Mouse (Mus musculus): ENCODE results near the gene Foxp1. TPM values are rescaled to one million over a fixed set of nuclear protein-coding genes. Genes with fewer than 3 reads are reported as not detected.

The Foxp1 gene
- polyA plus RNA-seq, 1 experiment from 2014 or later: 77.5 TPM

DNA sequence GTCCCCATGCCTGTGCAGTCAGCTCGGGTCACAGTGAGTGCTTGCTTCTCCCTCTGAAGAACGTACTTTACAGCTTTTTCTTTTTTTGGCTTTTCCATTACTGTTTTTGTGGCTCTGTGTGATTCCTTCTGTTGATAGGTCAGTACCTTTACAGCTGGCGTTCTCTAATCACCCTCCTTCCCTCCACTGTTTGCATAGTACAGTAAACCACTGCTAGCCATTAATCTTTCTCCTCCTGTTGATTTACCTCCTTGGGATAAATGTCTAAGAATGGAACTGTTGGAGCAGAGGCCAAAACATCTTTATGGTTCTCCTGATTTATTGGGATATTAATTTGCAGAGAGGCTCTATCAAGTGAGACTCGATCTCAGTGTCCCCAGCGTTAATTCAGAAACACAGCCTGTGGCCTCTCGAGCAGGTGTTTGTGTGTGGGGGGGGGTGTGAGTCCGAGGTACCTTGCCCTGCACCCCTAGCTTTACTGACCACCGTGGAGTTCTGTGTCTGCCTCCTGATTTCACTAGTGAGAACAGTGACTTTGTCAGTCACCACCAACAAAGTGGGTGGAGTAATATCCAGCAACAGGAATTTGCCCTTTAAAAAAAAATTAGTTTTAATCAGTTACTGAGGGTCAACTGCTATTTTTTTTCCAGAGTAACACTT is 590.5 kb downstream of the Foxp1 start:
- ATAC-seq (ENCODE audit: insufficient number of reproducible peaks, low FRiP score, low TSS enrichment, low read depth): no peak
- H3K4me2 ChIP-seq (replicated peaks): no peak overlapping the region
- H3K27ac ChIP-seq (replicated peaks): no peak overlapping the region
- WGBS: 86% methylated on average over 8 of the region's 8 CpGs
- no peak overlapping the region for H3K4me3 ChIP-seq (replicated peaks)
- peaks cover 25% of the 10 kb centered on the region for H3K36me3 ChIP-seq
- H3K4me1 ChIP-seq: no peaks in the 10 kb centered on the region
- no peaks in the 10 kb centered on the region for H3K9me3 ChIP-seq (replicated peaks)
- H3K27me3 ChIP-seq: no peaks in the 10 kb centered on the region
- H3K9ac ChIP-seq: no peak overlapping the region

DNA sequence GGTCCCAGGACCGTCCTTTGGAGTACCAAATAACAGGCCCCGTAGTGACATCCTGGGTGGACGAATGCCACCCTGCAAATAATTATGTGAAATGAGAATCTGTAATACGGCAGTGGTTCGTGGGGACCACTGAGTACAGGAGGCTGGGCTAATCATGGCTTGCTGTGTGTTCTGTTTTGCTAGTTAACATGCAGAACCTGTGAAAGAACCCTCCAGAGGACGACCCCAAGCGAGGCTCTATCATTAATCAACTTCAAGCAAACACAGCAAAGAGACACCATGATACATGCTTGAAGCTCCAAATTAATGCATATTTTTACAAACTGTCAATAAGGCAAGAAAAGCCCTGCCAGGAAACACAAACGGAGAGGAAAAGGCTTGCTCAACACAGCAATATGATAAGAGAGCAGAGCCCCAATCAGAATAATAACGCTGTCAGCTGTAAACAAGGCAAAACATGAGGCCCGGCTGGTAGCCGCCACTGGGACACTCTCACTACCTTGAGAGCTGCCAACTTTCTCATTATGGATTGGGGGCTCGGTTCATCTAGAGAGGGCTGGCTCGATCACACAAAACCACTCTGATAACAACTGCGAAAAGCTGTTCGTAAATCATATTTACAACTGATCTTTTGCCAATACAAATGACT is 591.7 kb downstream of the Foxp1 start:
- Histone ChIP-seq H3K4me1 (no peaks in the 10 kb centered on the region), H3K36me3 (peaks cover 25% of the 10 kb centered on the region), H3K9ac (no peak overlapping the region), H3K27ac (replicated peaks) (no peak overlapping the region), H3K4me2 (replicated peaks) (no peak overlapping the region), H3K9me3 (replicated peaks) (no peaks in the 10 kb centered on the region), H3K4me3 (replicated peaks) (no peak overlapping the region), H3K27me3 (no peaks in the 10 kb centered on the region)
- WGBS: 81% methylated on average over 15 of the region's 15 CpGs
- no peak for ATAC-seq (ENCODE audit: insufficient number of reproducible peaks, low FRiP score, low TSS enrichment, low read depth)

GRCm38 (mm10) chr6:98928365-98928764 is 594.2 kb downstream of the Foxp1 start:
- H3K9ac ChIP-seq: no peak overlapping the region
- ATAC-seq (ENCODE audit: insufficient number of reproducible peaks, low FRiP score, low TSS enrichment, low read depth): no peak; the same call in 1 of the 2 replicates
- H3K4me1 ChIP-seq: no peaks in the 10 kb centered on the region
- no peak overlapping the region for H3K27ac ChIP-seq (replicated peaks)
- no peaks in the 10 kb centered on the region for H3K27me3 ChIP-seq
- peaks cover 15% of the 10 kb centered on the region for H3K36me3 ChIP-seq
- H3K4me2 ChIP-seq (replicated peaks): no peak overlapping the region
- no peaks in the 10 kb centered on the region for H3K9me3 ChIP-seq (replicated peaks)
- whole genome bisulfite sequencing: 71% methylated on average over 8 of the region's 8 CpGs
- no peak overlapping the region for H3K4me3 ChIP-seq (replicated peaks)

DNA sequence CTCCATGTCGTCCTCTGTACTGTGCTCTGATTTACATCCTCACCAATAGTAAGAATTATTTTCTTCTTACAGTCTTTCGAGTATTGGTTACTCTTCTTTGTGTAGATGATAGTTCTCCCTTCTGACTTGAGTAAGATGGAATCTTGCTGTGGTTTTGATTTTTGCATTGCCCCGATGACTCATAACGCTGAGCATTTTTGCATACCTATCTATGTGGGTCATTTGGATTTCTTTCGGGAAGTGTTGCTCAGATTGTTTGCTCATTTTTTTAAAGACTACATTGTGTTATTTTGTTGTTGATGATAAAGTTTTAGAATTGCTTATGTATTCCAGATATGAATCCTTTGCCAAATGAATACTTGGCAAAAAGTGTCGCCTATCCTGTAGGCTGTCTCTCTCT is 621.3 kb downstream of the Foxp1 start:
- Histone ChIP-seq H3K36me3 (no peaks in the 10 kb centered on the region), H3K4me3 (replicated peaks) (no peak overlapping the region), H3K9ac (no peak overlapping the region), H3K9me3 (replicated peaks) (no peaks in the 10 kb centered on the region), H3K4me1 (no peaks in the 10 kb centered on the region), H3K4me2 (replicated peaks) (no peak overlapping the region), H3K27ac (replicated peaks) (no peak overlapping the region), H3K27me3 (no peaks in the 10 kb centered on the region)
- 79% methylated on average over 6 of the region's 6 CpGs for WGBS
- ATAC-seq (ENCODE audit: insufficient number of reproducible peaks, low FRiP score, low TSS enrichment, low read depth): no peak

DNA sequence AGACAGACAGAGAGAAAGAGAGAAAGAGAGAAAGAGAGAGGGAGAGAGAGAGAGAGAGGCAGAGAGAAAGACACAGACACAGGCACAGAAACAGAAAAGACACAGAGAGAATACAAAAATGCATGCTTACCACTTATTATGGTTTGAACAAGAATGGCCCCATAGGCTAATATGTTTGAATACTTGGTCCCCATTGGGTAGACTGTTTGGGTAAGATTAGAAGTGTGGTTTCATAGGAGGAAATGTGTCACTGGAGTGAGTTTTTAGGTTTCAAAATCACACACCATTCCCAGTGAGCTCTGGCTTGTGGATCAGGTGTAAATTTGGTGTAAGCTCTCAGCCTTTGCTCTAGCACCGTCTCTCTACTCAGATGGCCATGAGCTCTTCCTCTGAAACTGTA is 644.3 kb downstream of the Foxp1 start:
- Histone ChIP-seq H3K4me3 (replicated peaks) (no peak overlapping the region), H3K4me2 (replicated peaks) (no peak overlapping the region), H3K27ac (replicated peaks) (no peak overlapping the region), H3K4me1 (no peaks in the 10 kb centered on the region), H3K27me3 (no peaks in the 10 kb centered on the region), H3K9me3 (replicated peaks) (no peaks in the 10 kb centered on the region), H3K36me3 (no peaks in the 10 kb centered on the region), H3K9ac (no peak overlapping the region)
- ATAC-seq (ENCODE audit: insufficient number of reproducible peaks, low FRiP score, low TSS enrichment, low read depth): no peak
- 71% methylated on average over 1 of the region's 1 CpGs for WGBS

GRCm38 (mm10) chr6:98876401-98876800 is 646.1 kb downstream of the Foxp1 start:
- no peak overlapping the region for H3K27ac ChIP-seq (replicated peaks)
- no peaks in the 10 kb centered on the region for H3K27me3 ChIP-seq
- H3K9me3 ChIP-seq (replicated peaks): no peaks in the 10 kb centered on the region
- 60% methylated on average over 2 of the region's 2 CpGs for WGBS
- ATAC-seq (ENCODE audit: insufficient number of reproducible peaks, low FRiP score, low TSS enrichment, low read depth): no peak
- no peak overlapping the region for H3K4me3 ChIP-seq (replicated peaks)
- H3K4me2 ChIP-seq (replicated peaks): no peak overlapping the region
- no peaks in the 10 kb centered on the region for H3K4me1 ChIP-seq
- H3K9ac ChIP-seq: no peak overlapping the region
- H3K36me3 ChIP-seq: no peaks in the 10 kb centered on the region

Small RNA genes within 50 kb of the gene (microRNA-seq; reads per million reads assigned to microRNA genes)
- gene Gm22328 (ENCODE audit: borderline number of aligned reads): not detected
- not detected for gene Gm49348 (ENCODE audit: borderline number of aligned reads)

Other genes with a start within 250 kb of the Foxp1 start
- gene Eif4e3, start 144.1 kb upstream of the Foxp1 start, polyA plus RNA-seq (2015; fragmentation: Nextera tagmentation; extraction: Ambion mirVana): 14.9 and 16.1 TPM in 2 replicates
- 1.7 and 3.5 TPM in 2 replicates for gene Gm20696, start 144.1 kb upstream of the Foxp1 start, polyA plus RNA-seq (2015; fragmentation: Nextera tagmentation; extraction: Ambion mirVana)
- 7.0 and 7.5 TPM in 2 replicates for gene Gpr27, start 170.0 kb upstream of the Foxp1 start, polyA plus RNA-seq (2015; fragmentation: Nextera tagmentation; extraction: Ambion mirVana)
- gene Prok2, start 203.7 kb upstream of the Foxp1 start, polyA plus RNA-seq (2015; fragmentation: Nextera tagmentation; extraction: Ambion mirVana): 2.1 and 2.3 TPM in 2 replicates